Mouse (Mus musculus): ENCODE measurements around the gene Gcfc2.

The Gcfc2 gene

DNA sequence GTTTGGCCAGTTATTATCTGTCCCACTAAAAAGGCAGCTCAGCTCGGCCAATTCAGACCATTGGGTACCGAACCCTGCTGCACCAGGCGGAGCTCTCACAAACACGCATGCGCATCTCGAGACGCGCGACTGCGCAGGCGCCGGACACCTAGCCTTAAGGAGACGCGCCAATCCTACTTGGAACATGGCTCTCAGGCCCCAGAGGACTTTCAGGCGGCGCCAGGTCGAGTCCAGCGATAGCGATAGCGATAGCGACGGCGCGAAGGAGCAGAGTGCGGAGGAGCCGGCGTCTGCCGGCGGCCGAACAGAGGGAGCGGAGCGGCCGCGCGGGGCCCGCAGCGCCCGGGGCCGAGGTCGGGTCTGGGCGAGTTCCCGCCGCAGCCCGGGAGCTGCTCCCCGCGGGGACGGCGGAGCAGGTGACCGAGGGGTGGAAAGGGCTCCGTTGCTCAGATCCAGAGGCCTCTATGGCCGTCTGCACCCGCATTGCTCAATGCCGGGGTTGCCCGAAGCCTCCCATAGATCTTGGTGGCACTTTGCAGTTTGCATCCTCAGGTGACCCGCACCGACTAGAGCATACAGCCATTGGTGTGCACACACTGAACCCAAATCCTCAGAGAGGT lies at the start of gene Gcfc2:
Gcfc2 (plus strand) TSS at position 147 of the 620 bp plus-strand sequence.
- DNase-seq (ENCODE audit: low read depth, low spot score), result peak; percentile 86

DNA sequence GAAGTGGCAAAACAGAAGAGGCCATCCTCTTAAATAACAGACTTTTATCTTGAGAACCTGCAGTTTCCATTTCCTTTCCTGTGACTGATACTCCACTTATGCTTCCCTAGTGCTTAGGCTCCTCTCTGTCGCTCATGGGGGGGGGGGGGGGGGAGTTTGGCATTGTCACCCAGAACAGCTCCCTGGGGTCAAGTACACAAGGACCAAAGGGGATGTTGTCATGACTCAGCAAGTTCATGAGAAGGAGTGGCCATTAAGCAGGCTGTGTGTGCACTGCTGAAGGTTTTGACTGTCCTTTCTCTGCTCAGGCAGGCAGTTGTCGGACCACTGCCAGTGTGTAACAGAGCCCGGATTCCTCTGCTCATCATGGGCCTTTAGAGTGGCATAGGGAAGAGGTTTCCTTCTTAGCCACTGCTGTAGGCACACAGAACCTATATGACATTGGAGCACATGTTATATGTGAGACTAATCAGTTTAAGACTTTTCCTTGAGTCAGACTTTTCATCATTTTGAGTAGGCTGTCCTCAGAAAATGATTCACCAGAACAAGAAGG lies 27.7 kb upstream of the Gcfc2 start:
- DNase-seq (ENCODE audit: low read depth, low spot score), result no peak

DNA sequence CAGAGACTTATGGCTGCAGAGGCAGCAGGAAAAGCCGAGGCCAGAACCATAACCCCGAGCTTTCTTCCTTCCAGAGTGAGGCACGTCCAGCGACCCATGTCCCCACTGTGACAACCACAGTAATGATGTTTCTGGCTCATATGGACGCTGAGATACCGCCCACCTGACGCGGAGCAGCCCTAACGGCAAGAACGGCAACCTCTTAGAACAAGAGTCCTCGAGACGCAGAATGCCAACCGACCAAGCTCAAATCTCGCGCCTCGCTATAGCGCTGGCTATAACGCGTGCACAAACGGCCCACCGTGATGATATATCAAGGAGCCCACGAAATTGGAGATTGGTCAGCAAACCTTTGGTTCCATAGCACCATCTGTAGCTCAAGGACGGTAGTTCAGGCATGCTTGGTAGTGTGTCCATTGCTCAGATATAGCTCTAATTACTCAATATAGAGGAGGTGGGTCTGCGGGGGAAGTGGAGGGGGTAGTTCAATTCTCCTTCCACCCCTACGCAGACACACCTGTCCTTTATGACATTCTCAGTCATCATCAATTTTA lies 13.1 kb upstream of the Gcfc2 start:
- DNase-seq (ENCODE audit: low read depth, low spot score), result no peak

DNA sequence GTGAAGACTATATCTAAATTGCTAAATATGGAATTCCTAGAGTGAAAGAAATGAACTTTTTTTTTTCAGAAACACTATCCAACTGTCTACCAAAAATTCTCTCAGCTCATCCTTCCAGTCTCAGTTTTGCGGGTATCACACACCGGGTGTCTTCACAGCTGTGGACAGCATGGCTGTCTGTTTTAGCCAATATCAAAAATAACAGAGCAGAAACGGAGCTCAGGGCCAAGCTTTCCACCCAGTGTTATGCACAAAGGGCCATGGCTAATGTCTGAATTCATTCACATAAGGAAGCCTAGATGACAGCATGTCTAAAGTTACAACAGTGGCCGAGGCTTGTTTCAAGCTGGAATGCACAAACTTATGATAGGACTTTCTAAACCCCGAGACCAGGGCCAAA lies 12.2 kb upstream of the Gcfc2 start:
- DNase-seq (ENCODE audit: low read depth, low spot score), result no peak

DNA sequence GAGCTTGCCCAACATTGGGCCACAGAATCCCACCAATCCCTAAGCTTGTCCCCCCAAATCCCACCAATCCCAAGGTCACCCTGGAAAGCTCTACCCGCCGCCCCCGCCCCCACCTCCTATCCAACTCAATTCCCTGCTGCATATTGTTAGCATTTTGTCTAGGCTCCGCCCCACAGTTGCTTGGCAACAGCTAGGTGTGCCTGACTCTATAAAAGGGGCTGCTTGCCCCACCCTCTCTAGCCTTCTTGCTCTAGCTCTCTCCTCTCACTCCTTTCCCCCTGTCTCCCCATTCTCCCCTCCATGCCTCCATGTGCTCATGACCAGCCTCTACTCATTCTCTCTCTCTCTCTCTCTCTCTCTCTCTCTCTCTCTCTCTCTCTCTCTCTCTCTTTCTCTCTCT lies 11.8 kb upstream of the Gcfc2 start:
- no peak for DNase-seq (ENCODE audit: low read depth, low spot score)

DNA sequence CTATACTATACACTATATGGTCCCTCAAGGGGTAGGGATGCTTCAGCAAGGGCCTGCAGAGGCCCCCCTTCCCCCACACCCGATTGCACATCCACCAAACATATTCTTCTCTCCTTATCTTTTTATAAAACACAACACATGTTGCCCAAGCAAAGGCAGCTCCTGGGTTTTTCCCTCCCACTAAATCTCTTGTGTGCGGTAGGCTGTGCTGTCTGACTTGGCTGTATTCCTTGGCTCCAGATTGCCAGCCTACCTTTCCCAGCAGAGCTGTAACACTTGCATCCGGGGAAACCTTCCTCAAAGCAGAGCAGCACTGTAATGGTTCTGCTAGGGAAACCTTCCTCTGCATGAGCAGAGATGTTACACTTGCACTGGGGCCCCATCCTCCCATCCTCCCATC lies 11.3 kb upstream of the Gcfc2 start:
- no peak for DNase-seq (ENCODE audit: low read depth, low spot score)

DNA sequence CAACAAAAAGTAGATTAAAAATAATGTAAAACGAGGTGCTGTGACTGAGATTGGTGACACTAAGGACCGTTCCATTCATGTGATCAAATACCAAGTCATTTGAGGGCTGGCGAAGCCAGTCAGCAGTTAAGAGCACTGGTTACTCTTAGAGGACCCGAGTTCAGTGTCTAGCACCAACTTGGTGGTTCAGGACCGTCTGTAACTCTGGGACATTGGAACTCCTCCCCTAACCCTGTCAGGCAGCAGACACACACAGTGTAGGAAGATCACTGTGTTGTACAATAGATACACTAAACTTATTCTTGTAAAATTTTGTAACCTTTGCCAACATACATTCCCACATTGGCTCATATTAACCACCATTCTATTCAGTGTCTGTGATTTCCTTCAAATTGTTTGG lies 835 bp downstream of the Gcfc2 start:
- DNase-seq (ENCODE audit: low read depth, low spot score), result no peak

DNA sequence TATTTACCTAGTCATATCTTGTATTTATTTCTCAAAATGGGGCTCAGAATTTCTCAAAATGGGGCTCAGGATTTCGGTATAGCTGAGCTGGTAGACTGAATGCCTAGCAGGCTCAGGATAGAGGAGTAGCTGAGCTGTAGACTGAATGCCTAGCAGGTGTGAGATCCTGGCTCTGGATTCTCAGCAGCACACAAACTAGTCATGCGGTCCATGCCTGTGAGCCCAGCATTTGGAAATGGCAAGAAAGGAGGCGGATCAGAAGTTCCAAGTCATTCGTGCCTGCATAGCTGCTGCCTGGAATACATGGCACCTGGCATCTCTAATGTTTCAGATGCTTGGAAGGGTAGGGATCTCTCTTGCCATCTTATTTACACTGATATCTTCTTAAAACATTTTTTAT lies 5.9 kb downstream of the Gcfc2 start:
- no peak for DNase-seq (ENCODE audit: low read depth, low spot score)

DNA sequence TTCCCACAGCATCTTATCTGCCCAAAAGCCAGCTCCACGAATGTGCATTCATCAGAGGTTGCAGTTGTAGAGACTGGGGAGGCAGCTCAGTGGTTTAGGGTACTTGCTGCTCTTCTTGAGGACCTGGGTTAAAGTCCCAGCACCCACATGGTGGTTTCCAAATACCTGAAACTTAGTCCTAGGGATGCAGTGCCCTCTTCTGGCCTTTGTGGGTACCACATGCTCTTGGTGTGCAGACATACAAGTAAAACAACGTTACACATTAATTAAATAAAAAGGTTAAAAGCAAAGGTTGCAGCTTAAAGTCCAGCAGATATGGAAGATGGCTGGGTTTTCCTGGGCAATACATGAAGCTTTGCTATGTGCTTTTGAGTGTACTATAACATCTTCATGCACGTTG lies 9.8 kb downstream of the Gcfc2 start:
- DNase-seq (ENCODE audit: low read depth, low spot score), result peak; percentile 6

DNA sequence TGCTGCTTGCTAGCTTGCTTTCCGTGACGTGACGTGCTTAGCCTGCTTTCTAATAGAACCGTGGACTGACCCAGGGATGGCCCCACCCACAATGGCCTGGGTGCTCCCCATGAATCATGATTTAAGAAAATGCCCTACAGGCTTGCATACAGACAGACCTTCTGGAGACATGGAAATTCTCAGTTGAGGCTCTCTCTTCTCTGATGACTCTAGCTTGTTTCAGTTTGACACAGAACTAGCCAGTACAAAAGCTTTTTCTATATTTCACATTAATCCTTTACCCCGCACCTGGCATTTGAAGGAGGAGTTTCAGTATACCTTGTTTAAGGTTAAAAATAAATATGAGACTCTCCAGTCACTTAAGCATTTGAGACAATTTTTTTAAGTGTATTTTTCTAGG lies 18.2 kb downstream of the Gcfc2 start:
- DNase-seq (ENCODE audit: low read depth, low spot score), result no peak

DNA sequence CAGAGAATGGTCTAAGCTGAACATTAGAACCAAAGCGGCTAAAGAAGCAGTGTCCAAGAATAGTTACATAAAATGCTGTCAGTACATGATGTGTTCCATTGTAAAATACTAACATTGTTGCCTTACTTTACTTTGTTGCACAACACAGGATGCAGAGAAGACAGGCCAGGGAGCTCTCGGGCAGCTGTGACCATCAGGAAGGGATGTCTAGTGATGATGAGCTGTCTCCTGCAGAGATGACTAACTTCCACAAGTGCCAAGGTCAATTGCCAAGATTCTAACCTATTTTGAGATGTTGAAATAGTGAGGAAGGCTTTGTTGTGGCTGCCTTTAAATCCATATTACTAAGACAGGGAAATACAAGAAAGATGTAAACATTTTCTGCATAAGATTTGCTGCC lies 19.8 kb downstream of the Gcfc2 start:
- no peak for DNase-seq (ENCODE audit: low read depth, low spot score)

DNA sequence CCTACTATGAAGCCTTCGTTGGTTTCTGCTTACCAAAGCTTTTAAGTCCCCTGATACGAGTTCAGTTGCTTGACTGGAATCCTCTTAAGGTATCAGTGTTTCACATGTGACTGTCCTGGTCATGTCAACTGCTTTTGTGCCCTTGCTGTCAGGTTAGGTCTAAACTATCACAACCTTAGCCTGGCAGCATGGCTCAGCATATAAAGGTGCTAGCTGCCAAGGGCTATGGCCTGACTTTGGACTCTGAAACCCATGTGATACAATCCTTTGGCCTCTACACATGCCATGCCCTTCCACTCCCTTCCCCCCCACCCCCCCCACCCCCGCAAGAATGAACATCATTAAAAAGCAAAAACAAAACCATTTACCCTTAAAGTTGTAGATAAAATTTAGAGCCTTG lies 21.0 kb downstream of the Gcfc2 start:
- no peak for DNase-seq (ENCODE audit: low read depth, low spot score)

DNA sequence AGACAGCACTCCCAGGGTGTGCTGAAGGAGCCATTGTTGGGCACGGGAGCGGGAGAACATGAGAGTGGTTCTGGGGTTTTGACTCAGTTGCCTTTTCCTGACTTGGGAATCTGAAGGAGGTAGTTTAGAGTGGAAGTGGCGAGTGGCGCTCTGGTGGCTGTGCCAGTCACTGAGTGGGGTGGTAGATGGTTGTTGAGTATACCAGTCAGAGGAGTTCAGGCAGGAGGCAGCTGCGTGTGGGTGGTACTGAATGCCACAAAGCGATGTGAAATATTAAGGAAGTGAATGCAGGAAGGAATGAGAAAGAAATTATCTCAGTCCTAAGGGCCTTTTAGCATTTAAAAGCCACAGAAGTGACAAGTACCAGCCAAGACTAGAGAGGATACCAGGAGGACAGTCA lies 23.4 kb downstream of the Gcfc2 start:
- DNase-seq (ENCODE audit: low read depth, low spot score), result no peak

DNA sequence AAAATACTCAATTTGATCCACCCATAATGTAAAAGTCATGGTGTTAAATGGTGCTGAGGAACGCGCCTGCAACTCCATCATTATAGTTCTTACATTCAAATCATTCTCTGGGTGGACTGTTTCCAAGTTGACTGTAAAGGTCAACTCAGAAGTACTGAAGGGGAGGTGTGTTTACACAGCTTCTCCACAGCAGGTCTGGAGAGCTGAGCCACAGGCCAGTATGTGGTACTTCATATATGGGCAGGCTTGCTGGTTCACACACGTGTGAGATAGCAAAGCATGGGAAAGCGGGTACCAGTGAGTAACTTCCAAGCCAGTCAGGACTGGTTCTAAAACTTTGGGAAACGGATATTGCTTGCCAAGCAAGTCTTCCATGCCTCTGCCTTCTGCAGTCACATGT lies 31.7 kb downstream of the Gcfc2 start:
- no peak for DNase-seq (ENCODE audit: low read depth, low spot score)

DNA sequence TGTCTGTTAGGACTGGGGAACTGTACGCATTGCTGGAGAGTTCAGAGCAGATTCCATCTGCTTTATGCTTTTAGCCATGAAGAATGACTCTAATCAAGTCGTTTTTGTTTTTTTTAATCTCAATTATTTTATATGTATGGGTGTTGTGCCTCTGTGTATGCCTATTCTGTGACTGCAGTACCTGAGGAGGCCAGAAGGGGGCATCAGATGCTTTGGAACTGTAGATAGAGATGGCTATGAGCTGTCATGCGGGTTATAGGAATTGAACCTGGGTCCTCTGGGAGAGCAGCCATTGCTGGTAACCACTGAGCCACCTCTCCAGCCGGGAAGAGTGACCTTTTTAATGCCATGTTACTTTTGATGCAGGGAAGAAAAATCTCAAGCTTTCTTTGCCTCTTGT lies 32.9 kb downstream of the Gcfc2 start:
- DNase-seq (ENCODE audit: low read depth, low spot score), result peak; percentile 40

DNA sequence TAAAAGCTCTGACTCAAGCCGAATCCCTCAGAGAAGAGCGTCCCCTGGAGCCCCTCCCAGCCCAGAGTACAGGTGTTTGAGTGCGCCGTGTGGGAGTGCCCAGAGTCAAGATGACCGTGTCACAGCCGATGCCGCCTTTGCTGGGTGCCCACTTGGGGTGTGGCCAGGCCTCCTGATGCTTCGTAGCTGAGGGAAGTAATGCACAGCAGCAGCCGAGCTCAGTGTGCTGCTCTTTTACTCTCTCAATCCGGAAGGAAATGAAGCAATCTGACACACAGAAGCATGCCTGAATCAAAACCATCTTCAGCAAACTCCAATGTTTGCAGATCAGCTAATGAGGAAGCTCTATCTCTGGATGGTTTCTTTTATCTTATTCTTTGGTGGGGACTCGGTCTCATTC lies 34.5 kb downstream of the Gcfc2 start:
- no peak for DNase-seq (ENCODE audit: low read depth, low spot score)

DNA sequence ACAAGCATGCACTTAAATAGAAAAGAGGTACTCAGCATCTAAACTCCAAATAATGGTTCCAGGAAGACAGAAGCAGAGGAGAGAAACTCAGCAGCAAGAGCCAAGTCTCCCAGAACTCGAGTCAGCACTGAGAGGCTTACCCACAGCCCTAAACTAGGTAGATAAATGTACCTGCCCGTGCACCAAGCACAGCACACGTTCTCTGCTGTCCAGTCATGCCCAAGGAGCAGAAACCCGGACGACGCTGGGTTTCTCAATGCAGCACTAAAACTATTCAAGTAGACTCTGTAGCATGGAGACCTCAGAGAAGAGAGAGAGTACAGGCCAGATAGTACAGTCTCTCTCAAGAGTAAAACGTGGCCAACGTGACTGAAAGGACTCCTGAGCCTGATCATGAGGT lies 36.4 kb downstream of the Gcfc2 start:
- DNase-seq (ENCODE audit: low read depth, low spot score), result no peak

DNA sequence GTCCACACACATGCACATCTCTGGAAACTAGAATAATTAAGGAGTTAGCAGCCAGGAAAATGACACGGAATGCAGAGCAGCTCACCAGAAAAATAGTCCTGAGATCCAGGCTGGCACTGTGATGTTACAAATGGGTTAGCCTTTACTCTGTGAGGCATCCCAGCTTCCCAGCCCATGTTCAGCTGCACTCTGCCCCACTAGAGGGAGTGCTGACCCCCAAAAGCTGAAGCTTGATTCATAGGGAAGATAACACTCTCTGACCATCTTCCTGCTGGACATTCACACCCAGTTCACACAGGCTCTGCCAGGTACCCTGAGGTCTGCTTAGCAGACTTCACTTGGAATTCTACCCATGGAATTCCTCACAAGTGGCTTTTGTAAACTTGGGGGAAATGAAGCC lies 36.8 kb downstream of the Gcfc2 start:
- no peak for DNase-seq (ENCODE audit: low read depth, low spot score)

DNA sequence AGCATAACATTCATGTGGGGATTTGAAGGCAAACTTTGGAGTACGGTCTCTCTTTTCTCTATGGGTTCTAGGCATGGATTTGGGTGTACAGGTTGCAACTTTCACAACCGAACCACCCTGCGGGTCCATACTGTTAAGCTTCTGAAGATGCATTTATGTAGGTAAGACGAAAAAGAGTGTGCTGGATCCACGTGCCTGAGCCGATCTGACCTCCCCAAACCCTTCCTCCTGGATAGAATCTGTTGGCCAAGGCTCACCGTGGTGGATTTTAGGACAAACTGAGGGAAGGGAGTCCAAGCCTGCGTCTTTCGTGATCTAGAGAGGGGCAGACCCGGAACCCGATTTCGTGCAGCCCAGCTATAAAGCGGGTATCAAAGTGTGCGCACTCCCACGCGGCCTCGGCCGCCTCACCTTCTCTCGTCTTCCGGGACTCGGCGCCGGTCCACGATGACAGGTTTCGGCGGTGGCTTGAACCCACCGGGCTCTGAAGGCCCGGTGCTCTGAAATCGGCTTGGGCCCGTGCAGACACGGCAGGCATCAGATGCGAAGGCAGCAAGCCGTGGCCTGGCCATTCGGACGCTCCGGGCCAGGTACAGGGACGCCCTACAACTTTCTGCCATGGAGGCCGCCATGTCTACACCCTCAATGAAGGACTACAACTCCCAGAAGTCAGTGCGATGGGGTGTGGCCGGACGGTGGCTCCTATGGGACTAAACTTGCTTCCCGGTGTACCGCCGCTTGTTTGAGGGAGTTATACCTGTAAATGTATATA lies 42.0 kb downstream of the Gcfc2 start, which contains the start of gene Mrpl19:
Mrpl19 (minus strand) TSS at position 663 of the 772 bp plus-strand sequence.
- peak; percentile 79 for DNase-seq (ENCODE audit: low read depth, low spot score)

DNA sequence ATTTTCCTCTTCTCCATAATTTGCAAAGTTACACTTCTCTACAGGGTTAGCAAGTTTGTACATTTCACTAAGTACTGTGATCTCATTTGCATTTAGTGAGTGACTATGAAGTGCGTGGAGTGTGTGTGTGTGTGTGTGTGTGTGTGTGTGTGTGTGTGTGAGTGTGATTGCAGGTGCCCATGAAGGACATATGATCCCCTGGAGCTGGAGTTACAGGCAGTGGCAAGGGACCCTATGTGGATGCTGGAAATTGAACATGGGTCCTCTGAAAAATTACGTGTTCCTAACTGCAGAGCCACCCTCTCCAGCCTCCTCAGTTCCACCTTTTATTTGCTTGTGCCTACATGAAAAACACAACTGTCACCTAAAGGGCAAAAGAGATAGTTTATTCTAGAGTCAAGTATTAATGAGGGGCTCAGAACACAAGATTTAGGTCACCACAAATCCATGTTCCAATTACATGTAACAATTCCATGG lies 42.6 kb downstream of the Gcfc2 start:
- DNase-seq (ENCODE audit: low read depth, low spot score), result no peak

DNA sequence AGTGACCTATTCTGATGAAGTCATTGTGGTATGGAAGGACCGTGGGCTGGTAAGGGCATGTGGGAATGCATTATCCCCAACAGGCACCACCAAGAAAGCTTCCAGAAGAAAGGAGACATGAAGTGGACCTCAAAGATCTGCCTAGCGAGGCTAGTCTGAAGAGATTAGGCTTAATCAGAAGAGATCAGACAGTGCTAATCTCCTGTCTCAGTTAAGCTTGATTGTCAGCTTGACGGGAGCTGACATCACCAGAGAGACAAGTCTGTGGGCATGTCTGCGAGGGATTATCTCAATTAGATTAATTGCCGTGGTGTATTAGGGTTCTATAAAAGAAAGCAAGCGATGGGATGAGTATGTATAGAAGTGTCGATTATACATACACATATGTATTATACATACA lies 47.7 kb downstream of the Gcfc2 start:
- no peak for DNase-seq (ENCODE audit: low read depth, low spot score)

DNA sequence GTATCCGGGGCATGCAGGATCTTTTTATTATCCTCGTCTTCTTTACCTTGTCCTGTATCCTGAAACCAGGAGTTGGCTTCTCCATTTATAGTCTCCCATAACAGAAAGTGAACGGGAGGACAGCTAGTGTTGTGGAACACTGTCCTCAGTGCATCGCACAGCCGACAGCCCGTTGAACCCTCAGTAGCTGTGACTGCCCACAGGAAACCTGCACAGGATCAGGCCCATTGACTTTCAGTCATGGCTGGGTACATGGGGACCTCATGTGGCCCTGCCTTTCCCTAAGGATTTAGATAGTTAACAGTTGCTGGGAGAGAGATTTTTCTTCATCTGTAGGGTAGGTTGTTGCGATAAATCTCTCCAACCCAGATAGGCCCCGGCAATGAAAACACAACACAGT lies 49.1 kb downstream of the Gcfc2 start:
- no peak for DNase-seq (ENCODE audit: low read depth, low spot score)
